12 mouse cellular contexts compared by ENCODE assay signal in genomic region chr3:73731677-73732076, GRCm38 (mm10). TPM values are rescaled to one million over a fixed set of nuclear protein-coding genes. Genes with fewer than 3 reads are reported as not detected.
DNase-seq lines count a peak whose midpoint lies in the region; ATAC-seq and TF ChIP-seq lines count a peak whose summit lies in the region.
"Had no signal": no experiment of that assay in that cellular context is flagged by ENCODE, and none has a peak within 500 bp of the region (broad histone marks: within the 10 kb centered on the region; RNA-seq: fewer than 3 reads in every experiment).

No protein-coding gene starts in this region.

- ATAC-seq in frontal cortex, adult (ENCODE audit: low TSS enrichment) = peak; percentile 92
- no peak for ATAC-seq in liver, postnatal 0 days
- ATAC-seq in liver, embryonic 12.5 days = no peak

- no peaks in the 10 kb centered on the region for H3K36me3 ChIP-seq in liver, postnatal 0 days (replicated peaks; ENCODE audit: insufficient read depth, low read length)
- no peaks in the 10 kb centered on the region for H3K36me3 ChIP-seq in liver, embryonic 12.5 days
- H3K36me3 ChIP-seq: embryonic facial prominence, embryonic 13.5 days had no signal

- peak; percentile 63 for TF ChIP-seq CTCF in liver, postnatal 0 days (IDR thresholded peaks at IDR 0.05; ENCODE audit: low read depth)

- no peaks in the 10 kb centered on the region for H3K4me1 ChIP-seq in liver, postnatal 0 days (ENCODE audit: insufficient read depth)
- no peaks in the 10 kb centered on the region for H3K4me1 ChIP-seq in liver, embryonic 12.5 days
- H3K4me1 ChIP-seq: embryonic facial prominence, embryonic 13.5 days had no signal

- H3K9ac ChIP-seq in liver, postnatal 0 days (replicated peaks) = no peak overlapping the region
- no peak overlapping the region for H3K9ac ChIP-seq in liver, embryonic 12.5 days
- H3K9ac ChIP-seq: embryonic facial prominence, embryonic 13.5 days had no signal

- no peak overlapping the region for H3K27ac ChIP-seq in liver, postnatal 0 days (ENCODE audit: low read depth)
- no peak overlapping the region for H3K27ac ChIP-seq in liver, embryonic 12.5 days
- H3K27ac ChIP-seq: embryonic facial prominence, embryonic 13.5 days had no signal

- no peaks in the 10 kb centered on the region for H3K9me3 ChIP-seq in liver, postnatal 0 days (ENCODE audit: low read length)
- no peaks in the 10 kb centered on the region for H3K9me3 ChIP-seq in liver, embryonic 12.5 days (replicated peaks)
- H3K9me3 ChIP-seq: embryonic facial prominence, embryonic 13.5 days had no signal

- 47% methylated on average over 2 of the region's 2 CpGs for WGBS in liver, postnatal 0 days (ENCODE audit: insufficient replicate concordance)
- 48% methylated on average over 2 of the region's 2 CpGs for WGBS in liver, embryonic 12.5 days (ENCODE audit: insufficient replicate concordance)

- no peak overlapping the region for H3K4me2 ChIP-seq in liver, postnatal 0 days (ENCODE audit: low read depth, low read length)
- no peak overlapping the region for H3K4me2 ChIP-seq in liver, embryonic 12.5 days
- H3K4me2 ChIP-seq: embryonic facial prominence, embryonic 13.5 days; heart, embryonic 11.5 days had no signal

- no peak overlapping the region for H3K4me3 ChIP-seq in liver, postnatal 0 days (ENCODE audit: low read depth, low read length)
- H3K4me3 ChIP-seq in liver, embryonic 12.5 days = no peak overlapping the region
- H3K4me3 ChIP-seq: embryonic facial prominence, embryonic 13.5 days had no signal

- DNase-seq in frontal cortex, postnatal 25 days (ENCODE audit: low spot score in 2 of 2) = no peak
- no peak for DNase-seq in liver, postnatal 0 days
- peak; percentile 25 for DNase-seq in Muller cell, postnatal 12 days (ENCODE audit: inconsistent ontology term)
- peak; percentile 26 for DNase-seq in hindlimb bud, embryonic 11.5 days (ENCODE audit: extremely low spot score, low read depth, low spot score)
- no peak for DNase-seq in gastrocnemius, postnatal 10 days
- DNase-seq in heart, postnatal 25 days (ENCODE audit: low spot score) = no peak
- DNase-seq: kidney, adult 9 months; right cerebral cortex, postnatal 14 days had no signal

- intact Hi-C loops in heart, postnatal 25 days (cut with DNase I) = no loop called here

- TF ChIP-seq EP300 in liver, postnatal 0 days (IDR thresholded peaks at IDR 0.05; ENCODE audit: low read depth) = no peak

- H3K27me3 ChIP-seq in liver, postnatal 0 days (ENCODE audit: insufficient read depth, low read length) = no peaks in the 10 kb centered on the region
- H3K27me3 ChIP-seq in liver, embryonic 12.5 days (replicated peaks) = no peaks in the 10 kb centered on the region
- H3K27me3 ChIP-seq: embryonic facial prominence, embryonic 13.5 days had no signal

RNA-seq across cellular contexts. Expression of gene Bche, which starts 23.5 kb away (rescaled TPM):
- 16.0 and 18.2 TPM in 2 replicates for polyA plus RNA-seq in liver, postnatal 0 days (2015; fragmentation: Nextera tagmentation; extraction: Ambion mirVana)
- polyA plus RNA-seq in liver, embryonic 12.5 days (2016; fragmentation: Nextera tagmentation; extraction: Ambion mirVana) = 8.9 and 10.1 TPM in 2 replicates
- total RNA-seq in gastrocnemius, postnatal 10 days (2021) = 1 to 10 TPM; 6.0 to 6.6 TPM
- total RNA-seq in heart, postnatal 25 days (2021) = 10 to 100 TPM; 13.1 to 14.5 TPM

Comparison
In these comparisons a context has a peak if more than half of its experiments do, and no peak if none do; other contexts are left out.
1. DNase-seq: peak in Muller cell, postnatal 12 days (single experiment) and hindlimb bud, embryonic 11.5 days (single experiment); none in frontal cortex, postnatal 25 days (0 of 2), liver, postnatal 0 days (single experiment), gastrocnemius, postnatal 10 days (single experiment) and heart, postnatal 25 days (single experiment).